Mouse (Mus musculus) erythroblast, embryonic 14.5 days (primary cell): ENCODE measurements around the gene C1rl.

ENCODE experiments used
- GATA1 ChIP-seq: IDR thresholded peaks from 2 replicates; pipeline ENCODE4 v1.6.1; 2012; ENCODE audit warnings: low read length, inconsistent platforms, mixed read lengths
- TAL1 ChIP-seq: IDR thresholded peaks from 3 replicates; pipeline ENCODE4 v1.6.1; 2012; ENCODE audit warnings: low read length, inconsistent platforms, mixed read lengths

DNA sequence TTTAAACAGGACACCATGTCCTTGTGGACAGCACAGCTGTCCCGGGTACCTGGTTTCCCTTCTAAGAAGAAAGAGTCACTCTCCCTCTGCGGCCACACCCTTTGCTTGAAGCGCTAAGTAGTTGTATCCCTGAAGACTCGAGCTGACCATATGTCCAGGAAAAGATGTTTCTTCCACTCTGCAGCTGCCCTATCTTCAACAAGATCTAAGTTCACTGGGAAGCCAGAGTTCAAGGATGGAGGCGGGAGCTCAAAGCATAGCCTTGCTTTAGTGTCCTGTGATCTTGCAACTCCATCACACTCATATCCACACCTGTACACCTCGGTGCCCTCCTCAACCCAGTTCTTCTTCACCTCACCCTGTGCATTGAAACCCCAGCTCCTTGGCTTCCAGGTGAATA lies 19.0 kb downstream of the C1rl start:
- TF ChIP-seq GATA1 (no peak), TAL1 (no peak)
